Mouse (Mus musculus): ENCODE data around the gene Cntd1. TPM values are rescaled to one million over a fixed set of nuclear protein-coding genes. Genes with fewer than 3 reads are reported as not detected.

The Cntd1 gene
- polyA plus RNA-seq, 1 experiment from 2014 or later = 2.0 TPM

GRCm38 (mm10) chr11:101260826-101261380, 17.9 kb upstream of the Cntd1 start:
- Histone ChIP-seq H3K4me1 (replicated peaks; ENCODE audit: insufficient read depth, low read length) (peaks cover 37% of the 10 kb centered on the region), H3K27me3 (ENCODE audit: insufficient read depth, low read length) (peaks cover 4% of the 10 kb centered on the region; the same call in 1 of the 2 replicates), H3K27ac (peak overlapping the region; percentile 90), H3K36me3 (ENCODE audit: insufficient read depth, low read length) (0 out of 2 replicates have a peak, but pooled peaks cover 7% of the 10 kb centered on the region), H3K9ac (ENCODE audit: low read depth, low read length) (peak overlapping the region; percentile 88), H3K4me2 (ENCODE audit: low read length) (peak overlapping the region; percentile 97), H3K4me3 (replicated peaks; ENCODE audit: low read depth, low read length) (peak overlapping the region; percentile 59), H3K9me3 (replicated peaks; ENCODE audit: low read length) (no peaks in the 10 kb centered on the region)
- ATAC-seq (replicated peaks; ENCODE audit: low FRiP score, low read depth) (no peak), DNase-seq (ENCODE audit: low spot score) (no peak)
- 0% methylated on average over 30 of the region's 30 CpGs for WGBS
- TF ChIP-seq CTCF (IDR thresholded peaks at IDR 0.05; ENCODE audit: low read depth) = no peak

DNA sequence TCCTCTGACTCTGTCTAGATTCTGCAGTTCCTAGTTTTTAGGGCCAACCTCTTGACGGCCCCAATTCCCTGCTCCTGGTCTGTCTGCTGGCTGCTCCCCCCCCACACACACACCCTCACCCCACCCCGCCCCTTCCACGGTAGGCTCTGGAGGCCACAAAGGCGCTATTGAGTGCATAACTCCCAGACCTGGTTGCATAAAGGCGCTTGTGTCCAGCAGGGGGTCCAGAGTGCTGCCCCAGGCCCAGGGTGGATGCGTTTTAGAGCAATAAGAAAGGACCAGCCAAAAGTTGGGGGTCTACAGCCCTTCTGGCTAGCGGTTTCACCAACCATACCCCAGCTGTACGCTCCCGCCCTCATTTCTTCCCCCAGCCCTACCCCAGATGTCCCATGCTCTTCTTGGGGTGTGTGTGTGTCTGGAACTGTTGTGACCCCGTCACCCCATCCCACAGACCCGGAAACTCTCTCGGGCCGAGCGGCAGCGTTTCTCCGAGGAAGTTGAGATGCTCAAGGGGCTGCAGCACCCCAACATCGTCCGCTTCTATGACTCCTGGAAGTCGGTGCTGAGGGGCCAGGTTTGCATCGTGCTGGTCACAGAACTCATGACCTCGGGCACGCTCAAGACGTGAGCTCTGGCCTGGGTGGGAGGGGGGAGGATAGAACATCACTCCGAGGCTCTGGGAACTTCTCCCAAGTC, 16.4 kb upstream of the Cntd1 start:
- 8% methylated on average over 24 of the region's 24 CpGs for WGBS
- Histone ChIP-seq H3K4me1 (replicated peaks; ENCODE audit: insufficient read depth, low read length) (peaks cover 37% of the 10 kb centered on the region), H3K4me2 (ENCODE audit: low read length) (peak overlapping the region; percentile 97), H3K4me3 (replicated peaks; ENCODE audit: low read depth, low read length) (peak overlapping the region; percentile 59), H3K27ac (no peak overlapping the region; the same call in 1 of the 2 replicates), H3K9me3 (replicated peaks; ENCODE audit: low read length) (no peaks in the 10 kb centered on the region), H3K36me3 (ENCODE audit: insufficient read depth, low read length) (0 out of 2 replicates have a peak, but pooled peaks cover 4% of the 10 kb centered on the region), H3K27me3 (ENCODE audit: insufficient read depth, low read length) (peaks cover 4% of the 10 kb centered on the region; the same call in 1 of the 2 replicates), H3K9ac (ENCODE audit: low read depth, low read length) (peak overlapping the region; percentile 57)
- DNase-seq (ENCODE audit: low spot score) (no peak), ATAC-seq (replicated peaks; ENCODE audit: low FRiP score, low read depth) (no peak)
- peak; percentile 38 for TF ChIP-seq CTCF (IDR thresholded peaks at IDR 0.05; ENCODE audit: low read depth)

DNA sequence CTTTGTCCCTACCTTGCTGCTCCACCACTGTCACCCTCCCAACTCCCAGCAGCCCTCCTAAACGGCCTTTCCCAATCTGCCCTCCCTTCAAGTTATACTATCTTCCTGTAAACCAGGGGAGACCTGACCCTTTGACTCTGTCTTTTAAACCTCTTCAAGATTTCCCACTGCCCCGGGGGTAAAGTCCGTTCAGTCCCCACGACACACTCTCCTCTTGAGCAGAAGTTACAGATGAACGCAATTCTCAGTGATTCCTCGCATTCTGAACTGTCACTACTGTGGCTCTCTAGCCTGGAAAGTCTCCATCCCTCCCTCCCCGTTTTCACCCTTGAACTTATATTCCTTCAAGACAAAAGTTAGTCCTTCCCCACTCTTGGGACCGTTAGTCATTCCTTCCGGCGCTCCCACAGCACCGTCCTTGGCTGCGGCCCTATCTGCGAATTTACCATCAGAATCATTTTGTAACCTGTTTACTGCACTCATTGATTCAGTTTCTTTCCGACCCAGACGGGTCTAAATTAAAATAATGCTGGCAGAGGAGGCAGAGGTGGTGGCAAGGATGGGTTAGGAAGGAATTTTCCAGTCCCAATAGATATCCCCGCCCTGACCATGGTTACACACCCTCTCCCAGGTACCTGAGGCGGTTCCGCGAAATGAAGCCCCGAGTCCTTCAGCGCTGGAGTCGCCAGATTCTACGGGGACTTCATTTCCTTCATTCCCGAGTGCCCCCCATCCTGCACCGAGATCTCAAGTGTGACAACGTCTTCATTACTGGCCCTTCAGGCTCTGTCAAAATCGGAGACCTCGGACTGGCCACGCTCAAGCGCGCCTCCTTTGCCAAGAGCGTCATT, 15.4 kb upstream of the Cntd1 start:
- 24% methylated on average over 32 of the region's 32 CpGs for WGBS
- no peak for ATAC-seq (replicated peaks; ENCODE audit: low FRiP score, low read depth)
- peak overlapping the region; percentile 43; the same call in 1 of the 2 replicates for H3K9ac ChIP-seq (ENCODE audit: low read depth, low read length)
- no peaks in the 10 kb centered on the region for H3K9me3 ChIP-seq (replicated peaks; ENCODE audit: low read length)
- H3K4me2 ChIP-seq (ENCODE audit: low read length) = peak overlapping the region; percentile 97
- peaks cover 37% of the 10 kb centered on the region for H3K4me1 ChIP-seq (replicated peaks; ENCODE audit: insufficient read depth, low read length)
- DNase-seq (ENCODE audit: low spot score) = no peak
- 0 out of 2 replicates have a peak, but pooled peaks cover 4% of the 10 kb centered on the region for H3K36me3 ChIP-seq (ENCODE audit: insufficient read depth, low read length)
- no peak overlapping the region for H3K27ac ChIP-seq
- peaks cover 4% of the 10 kb centered on the region; the same call in 1 of the 2 replicates for H3K27me3 ChIP-seq (ENCODE audit: insufficient read depth, low read length)
- H3K4me3 ChIP-seq (replicated peaks; ENCODE audit: low read depth, low read length) = peak overlapping the region; percentile 59
- no peak for TF ChIP-seq CTCF (IDR thresholded peaks at IDR 0.05; ENCODE audit: low read depth)

DNA sequence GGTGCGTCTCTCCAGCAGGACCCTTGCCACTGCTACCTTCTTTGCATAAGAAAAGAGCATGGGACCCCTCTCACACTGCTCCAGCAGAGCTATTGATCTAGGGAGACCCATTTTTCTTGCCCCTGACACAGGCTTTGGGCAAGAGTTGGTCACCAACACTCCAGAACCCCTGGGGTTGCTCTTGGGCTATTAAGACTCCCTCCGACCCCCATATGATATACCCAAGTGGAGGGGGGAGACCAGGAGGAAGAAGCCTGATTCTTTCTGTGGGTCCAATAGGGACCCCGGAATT, 14.9 kb upstream of the Cntd1 start:
- DNase-seq (ENCODE audit: low spot score) (no peak), ATAC-seq (replicated peaks; ENCODE audit: low FRiP score, low read depth) (no peak)
- no peak for TF ChIP-seq CTCF (IDR thresholded peaks at IDR 0.05; ENCODE audit: low read depth)
- Histone ChIP-seq H3K27me3 (ENCODE audit: insufficient read depth, low read length) (peaks cover 4% of the 10 kb centered on the region; the same call in 1 of the 2 replicates), H3K4me1 (replicated peaks; ENCODE audit: insufficient read depth, low read length) (peaks cover 33% of the 10 kb centered on the region), H3K9ac (ENCODE audit: low read depth, low read length) (0 out of 2 replicates have a peak overlapping the region, but pooled peaks have one; percentile 43), H3K4me3 (replicated peaks; ENCODE audit: low read depth, low read length) (peak overlapping the region; percentile 59; the same call in 1 of the 2 replicates), H3K4me2 (ENCODE audit: low read length) (peak overlapping the region; percentile 97; the same call in 1 of the 2 replicates), H3K9me3 (replicated peaks; ENCODE audit: low read length) (no peaks in the 10 kb centered on the region), H3K27ac (no peak overlapping the region), H3K36me3 (ENCODE audit: insufficient read depth, low read length) (0 out of 2 replicates have a peak, but pooled peaks cover 4% of the 10 kb centered on the region)
- 46% methylated on average over 3 of the region's 3 CpGs for WGBS

DNA sequence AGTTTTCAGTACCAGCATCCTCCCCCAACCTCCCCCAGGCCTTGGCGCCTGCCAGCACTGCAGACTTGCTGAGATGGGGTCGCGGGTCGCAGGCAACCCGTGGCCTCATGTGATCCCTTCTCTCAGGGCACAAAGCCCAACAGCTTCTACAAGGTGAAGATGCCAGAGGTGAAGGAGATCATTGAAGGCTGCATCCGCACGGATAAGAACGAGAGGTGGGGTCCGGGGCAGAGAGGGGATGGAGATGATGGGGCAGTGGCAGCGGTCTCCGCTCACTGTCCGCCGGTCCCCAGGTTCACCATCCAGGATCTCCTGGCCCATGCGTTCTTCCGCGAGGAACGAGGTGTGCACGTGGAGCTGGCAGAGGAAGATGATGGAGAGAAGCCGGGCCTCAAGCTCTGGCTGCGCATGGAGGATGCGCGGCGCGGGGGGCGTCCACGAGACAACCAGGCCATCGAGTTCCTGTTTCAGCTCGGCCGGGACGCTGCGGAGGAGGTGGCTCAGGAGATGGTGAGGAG, 13.8 kb upstream of the Cntd1 start:
- Histone ChIP-seq H3K4me2 (ENCODE audit: low read length) (peak overlapping the region; percentile 47), H3K9me3 (replicated peaks; ENCODE audit: low read length) (no peaks in the 10 kb centered on the region), H3K27ac (no peak overlapping the region), H3K27me3 (ENCODE audit: insufficient read depth, low read length) (peaks cover 4% of the 10 kb centered on the region; the same call in 1 of the 2 replicates), H3K36me3 (ENCODE audit: insufficient read depth, low read length) (0 out of 2 replicates have a peak, but pooled peaks cover 4% of the 10 kb centered on the region), H3K4me1 (replicated peaks; ENCODE audit: insufficient read depth, low read length) (peaks cover 26% of the 10 kb centered on the region), H3K4me3 (replicated peaks; ENCODE audit: low read depth, low read length) (peak overlapping the region; percentile 4; the same call in 1 of the 2 replicates), H3K9ac (ENCODE audit: low read depth, low read length) (0 out of 2 replicates have a peak overlapping the region, but pooled peaks have one; percentile 5)
- ATAC-seq (replicated peaks; ENCODE audit: low FRiP score, low read depth) (no peak), DNase-seq (ENCODE audit: low spot score) (no peak)
- WGBS = 14% methylated on average over 31 of the region's 31 CpGs
- TF ChIP-seq CTCF (IDR thresholded peaks at IDR 0.05; ENCODE audit: low read depth) = no peak

Data from kidney, postnatal 0 days (tissue).